Mouse (Mus musculus): ENCODE results near the gene Hist1h1c. TPM values are rescaled to one million over a fixed set of nuclear protein-coding genes. Genes with fewer than 3 reads are reported as not detected.

The Hist1h1c gene
- polyA plus RNA-seq, 1 experiment from 2014 or later: 32.4 TPM

DNA sequence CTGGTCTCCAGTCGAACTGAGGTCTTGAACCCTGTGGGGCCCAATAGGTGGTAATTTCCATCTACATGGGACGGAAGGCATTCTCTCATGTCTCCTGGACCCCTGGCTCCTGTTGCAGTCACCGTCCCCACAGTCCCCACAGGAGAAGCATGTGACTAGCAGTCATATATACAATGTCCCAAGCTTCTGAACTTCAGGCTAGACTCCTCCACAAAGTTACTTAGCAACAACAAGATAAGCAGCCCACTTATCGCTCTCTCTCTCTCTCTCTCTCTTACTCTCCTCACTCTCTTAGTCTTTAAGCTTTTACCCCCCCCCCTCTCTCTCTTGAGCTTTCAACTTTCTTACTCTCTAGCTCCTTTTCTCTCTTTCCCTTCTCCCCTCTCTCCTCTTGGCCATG, 14.4 kb upstream of the Hist1h1c start:
- WGBS: 75% methylated on average over 4 of the region's 4 CpGs
- ATAC-seq: peak; percentile 45
- Histone ChIP-seq H3K4me2 (replicated peaks) (no peak overlapping the region), H3K36me3 (no peaks in the 10 kb centered on the region), H3K9ac (no peak overlapping the region), H3K27me3 (replicated peaks) (no peaks in the 10 kb centered on the region), H3K9me3 (no peaks in the 10 kb centered on the region), H3K4me3 (replicated peaks) (no peak overlapping the region), H3K4me1 (replicated peaks) (no peaks in the 10 kb centered on the region), H3K27ac (no peak overlapping the region)

DNA sequence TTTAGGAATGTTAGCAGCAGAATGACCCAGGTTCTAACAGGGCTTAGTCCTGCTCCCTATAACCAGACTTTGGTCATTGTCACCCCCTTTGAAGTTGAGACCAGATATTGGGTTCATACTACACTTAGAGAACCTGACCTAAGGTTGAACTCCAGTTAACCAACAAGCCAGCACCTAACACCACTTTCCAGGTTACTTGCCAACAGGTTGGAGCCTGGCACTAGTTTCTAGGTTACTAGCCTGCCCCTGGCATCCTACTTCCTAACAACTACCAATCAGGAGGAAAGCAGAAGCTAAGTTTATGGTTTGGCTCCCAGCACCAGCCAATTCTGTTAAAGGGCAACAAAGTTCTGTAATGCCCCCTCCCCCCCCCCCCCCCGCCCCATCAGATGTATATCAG, 13.4 kb upstream of the Hist1h1c start:
- Histone ChIP-seq H3K27ac (no peak overlapping the region), H3K9me3 (no peaks in the 10 kb centered on the region), H3K36me3 (no peaks in the 10 kb centered on the region), H3K9ac (no peak overlapping the region), H3K27me3 (replicated peaks) (no peaks in the 10 kb centered on the region), H3K4me1 (replicated peaks) (no peaks in the 10 kb centered on the region), H3K4me3 (replicated peaks) (no peak overlapping the region), H3K4me2 (replicated peaks) (no peak overlapping the region)
- no peak for ATAC-seq
- WGBS: 70% methylated on average over 1 of the region's 1 CpGs

DNA sequence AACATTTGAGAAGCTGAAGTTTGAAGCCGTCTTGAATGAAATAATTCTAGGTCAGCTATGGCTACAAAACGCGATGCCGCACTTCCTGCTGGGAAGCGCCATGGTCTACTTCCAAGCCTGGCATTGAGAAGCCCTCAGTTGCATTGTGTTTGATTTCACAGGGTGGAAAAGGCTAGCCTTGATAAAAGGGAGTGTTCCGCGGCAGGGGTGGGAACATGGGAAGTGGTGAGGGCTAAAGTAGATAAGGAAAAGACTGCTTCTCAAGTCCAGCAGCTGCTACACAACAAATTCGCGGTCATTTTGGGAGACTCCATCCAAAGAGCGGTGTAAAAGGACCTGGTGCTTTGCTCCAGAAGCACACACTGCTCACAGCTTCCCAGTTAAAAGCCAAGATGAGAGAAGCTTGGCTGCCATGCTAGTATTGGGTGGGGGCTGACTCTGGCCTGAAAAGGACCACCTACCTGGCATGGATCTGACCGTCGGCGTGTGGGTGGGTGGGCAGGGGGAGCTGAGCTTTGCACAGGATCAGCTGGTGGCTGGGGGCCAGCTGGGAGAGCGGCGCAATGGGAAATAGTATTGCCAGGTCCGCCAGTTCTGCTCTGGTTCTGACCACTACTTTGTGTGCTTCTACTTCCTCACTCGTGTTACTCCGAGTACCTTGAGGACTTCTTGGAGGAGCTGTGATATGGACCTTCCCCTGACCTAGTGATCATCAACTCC, 10.0 kb upstream of the Hist1h1c start:
- Histone ChIP-seq H3K27ac (no peak overlapping the region), H3K9me3 (no peaks in the 10 kb centered on the region), H3K4me3 (replicated peaks) (no peak overlapping the region), H3K9ac (no peak overlapping the region), H3K27me3 (replicated peaks) (no peaks in the 10 kb centered on the region), H3K4me2 (replicated peaks) (no peak overlapping the region), H3K4me1 (replicated peaks) (no peaks in the 10 kb centered on the region), H3K36me3 (no peaks in the 10 kb centered on the region)
- WGBS: 89% methylated on average over 18 of the region's 18 CpGs
- ATAC-seq: no peak

DNA sequence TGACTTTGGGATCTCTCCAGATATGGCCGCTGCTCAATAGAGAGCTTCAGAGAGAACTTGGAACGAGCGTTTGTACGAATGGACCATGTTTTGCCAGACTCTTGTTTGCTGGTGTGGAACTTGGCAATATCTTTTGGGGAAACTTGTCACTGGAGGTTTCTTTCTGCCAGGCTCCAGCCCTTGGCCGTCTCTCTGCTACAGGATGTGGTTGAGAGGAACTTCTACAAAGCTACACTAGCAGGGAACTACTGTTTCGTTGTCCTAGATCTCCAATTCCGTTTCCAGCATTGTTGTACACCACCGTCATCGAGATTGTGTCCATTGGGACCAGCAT, 9.4 kb upstream of the Hist1h1c start:
- Histone ChIP-seq H3K9ac (no peak overlapping the region), H3K27ac (no peak overlapping the region), H3K4me1 (replicated peaks) (no peaks in the 10 kb centered on the region), H3K9me3 (no peaks in the 10 kb centered on the region), H3K36me3 (no peaks in the 10 kb centered on the region), H3K4me2 (replicated peaks) (no peak overlapping the region), H3K4me3 (replicated peaks) (no peak overlapping the region), H3K27me3 (replicated peaks) (no peaks in the 10 kb centered on the region)
- no peak for ATAC-seq
- 91% methylated on average over 9 of the region's 9 CpGs for WGBS

DNA sequence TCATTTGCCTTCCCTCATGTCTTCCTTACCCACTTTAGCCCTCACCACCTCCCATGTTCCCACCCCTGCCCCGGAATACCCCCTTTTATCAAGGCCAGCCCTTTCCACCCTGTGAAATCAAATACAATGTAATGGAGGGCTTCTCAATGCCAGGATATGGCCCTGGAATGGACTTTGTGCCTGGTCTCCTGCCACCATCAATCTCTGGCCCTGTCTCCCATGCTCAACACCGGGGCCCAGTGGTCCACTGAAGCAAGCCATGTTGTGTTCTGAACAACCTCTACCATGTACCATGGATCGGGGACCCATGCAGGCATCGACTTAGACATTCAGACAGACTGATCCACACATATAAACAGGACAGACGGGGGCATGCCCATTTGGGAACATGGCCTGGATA, 8.9 kb upstream of the Hist1h1c start:
- Histone ChIP-seq H3K27me3 (replicated peaks) (no peaks in the 10 kb centered on the region), H3K9ac (no peak overlapping the region), H3K27ac (no peak overlapping the region), H3K4me1 (replicated peaks) (no peaks in the 10 kb centered on the region), H3K9me3 (no peaks in the 10 kb centered on the region), H3K4me2 (replicated peaks) (no peak overlapping the region), H3K36me3 (no peaks in the 10 kb centered on the region), H3K4me3 (replicated peaks) (no peak overlapping the region)
- WGBS: 88% methylated on average over 5 of the region's 5 CpGs
- ATAC-seq: no peak

DNA sequence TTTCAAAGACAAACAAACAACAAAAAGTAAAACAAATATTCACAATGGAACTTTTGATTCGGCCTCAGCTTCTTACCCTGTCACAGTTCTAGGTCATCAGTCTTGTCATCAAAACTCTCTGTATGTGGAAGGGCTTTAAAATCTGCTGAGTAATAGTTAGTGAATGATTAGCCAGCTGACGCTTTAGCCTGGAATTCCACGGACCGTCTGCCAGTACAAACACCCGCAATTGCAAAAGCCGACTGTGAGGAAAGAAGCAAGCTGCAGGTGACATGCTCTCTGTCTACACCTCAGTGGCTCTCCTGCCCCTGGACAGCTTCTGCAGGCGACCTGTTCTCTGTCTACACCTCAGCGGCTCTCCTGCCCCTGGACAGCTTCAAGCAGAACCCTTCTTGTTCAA, 8.1 kb upstream of the Hist1h1c start:
- Histone ChIP-seq H3K9me3 (no peaks in the 10 kb centered on the region), H3K4me2 (replicated peaks) (peak overlapping the region; percentile 24), H3K27me3 (replicated peaks) (no peaks in the 10 kb centered on the region), H3K4me1 (replicated peaks) (no peaks in the 10 kb centered on the region), H3K36me3 (no peaks in the 10 kb centered on the region), H3K27ac (no peak overlapping the region), H3K4me3 (replicated peaks) (no peak overlapping the region), H3K9ac (no peak overlapping the region)
- WGBS: 22% methylated on average over 8 of the region's 8 CpGs
- ATAC-seq: peak; percentile 91

DNA sequence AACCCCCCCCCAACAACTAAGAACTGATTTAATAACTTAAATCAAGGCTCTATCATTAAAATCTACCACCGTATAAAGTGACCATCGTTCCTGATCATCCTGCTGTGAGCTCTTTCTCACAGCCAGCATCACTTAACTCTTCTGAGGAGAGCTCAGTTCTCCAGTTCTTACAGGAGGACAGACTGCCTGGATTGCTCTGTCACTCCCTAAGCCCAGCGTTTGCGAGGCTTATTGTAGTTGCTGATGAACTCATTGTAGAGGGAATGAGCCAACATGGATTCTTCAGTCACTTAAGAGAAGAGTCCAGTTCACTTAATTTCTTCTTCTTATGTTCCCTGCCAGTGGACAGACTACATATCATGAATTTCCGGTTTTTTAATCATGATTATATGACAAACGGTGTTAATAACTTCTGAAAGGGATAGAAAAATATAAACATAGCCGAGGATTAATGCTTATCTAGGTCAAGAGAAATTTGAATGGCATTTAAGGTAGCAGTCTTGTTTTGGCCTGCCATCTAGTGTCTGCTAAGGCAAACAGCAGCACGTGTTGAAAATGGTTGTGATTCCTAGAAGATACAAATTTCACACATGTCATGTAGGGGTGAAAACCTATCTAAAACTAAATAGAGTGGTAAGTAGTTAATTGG, 6.3 kb upstream of the Hist1h1c start:
- no peaks in the 10 kb centered on the region for H3K4me1 ChIP-seq (replicated peaks)
- H3K4me3 ChIP-seq (replicated peaks): no peak overlapping the region
- no peak overlapping the region for H3K4me2 ChIP-seq (replicated peaks)
- H3K27me3 ChIP-seq (replicated peaks): no peaks in the 10 kb centered on the region
- no peak overlapping the region for H3K9ac ChIP-seq
- no peaks in the 10 kb centered on the region for H3K36me3 ChIP-seq
- ATAC-seq: no peak
- no peak overlapping the region for H3K27ac ChIP-seq
- 25% methylated on average over 8 of the region's 8 CpGs for WGBS
- H3K9me3 ChIP-seq: no peaks in the 10 kb centered on the region

DNA sequence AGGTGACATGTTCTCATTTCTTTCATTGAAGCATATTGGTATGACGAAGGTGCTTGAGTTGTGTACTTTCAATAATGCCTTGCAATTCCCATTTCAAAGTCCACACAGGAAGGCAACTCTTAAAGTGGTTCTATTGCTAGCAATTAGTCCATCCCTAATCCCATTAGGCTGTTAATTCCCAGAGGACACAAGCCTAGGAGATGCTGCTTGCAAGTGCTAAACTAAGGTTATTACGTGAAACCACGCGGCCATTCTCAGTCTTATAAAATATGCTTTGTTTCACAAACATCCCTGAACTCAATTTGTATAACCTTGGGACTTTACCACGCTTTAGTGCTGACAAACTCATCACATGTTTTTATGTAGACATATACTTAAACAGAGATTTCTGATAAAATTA, 1.5 kb upstream of the Hist1h1c start:
- ATAC-seq: no peak
- no peak overlapping the region for H3K27ac ChIP-seq
- no peaks in the 10 kb centered on the region for H3K9me3 ChIP-seq
- H3K27me3 ChIP-seq (replicated peaks): no peaks in the 10 kb centered on the region
- H3K4me2 ChIP-seq (replicated peaks): no peak overlapping the region
- H3K4me1 ChIP-seq (replicated peaks): no peaks in the 10 kb centered on the region
- no peak overlapping the region for H3K9ac ChIP-seq
- WGBS: 84% methylated on average over 5 of the region's 5 CpGs
- H3K36me3 ChIP-seq: no peaks in the 10 kb centered on the region
- no peak overlapping the region for H3K4me3 ChIP-seq (replicated peaks)

DNA sequence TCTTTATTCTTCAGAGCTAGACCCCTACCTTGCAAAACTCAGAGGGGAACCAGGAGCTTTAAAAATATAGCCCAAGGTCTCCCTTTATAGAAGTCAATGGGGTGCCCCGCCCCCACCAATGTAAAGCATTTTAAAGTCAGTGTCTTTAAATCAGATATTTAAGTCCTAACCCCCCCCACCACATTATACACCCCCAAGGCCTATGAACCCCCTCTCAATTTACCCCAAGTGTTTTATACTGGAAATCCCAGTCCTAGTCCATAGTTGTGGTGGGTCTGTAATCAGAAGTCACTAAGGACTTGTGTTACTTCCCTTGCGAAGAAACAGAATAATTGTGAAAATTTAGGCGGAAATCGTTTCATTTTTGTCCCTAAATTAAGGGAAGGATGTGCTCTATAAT, 567 bp upstream of the Hist1h1c start:
- Histone ChIP-seq H3K27me3 (replicated peaks) (no peaks in the 10 kb centered on the region), H3K27ac (peak overlapping the region; percentile 99), H3K4me2 (replicated peaks) (peak overlapping the region; percentile 94), H3K36me3 (no peaks in the 10 kb centered on the region), H3K4me3 (replicated peaks) (no peak overlapping the region), H3K9me3 (no peaks in the 10 kb centered on the region), H3K9ac (0 out of 2 replicates have a peak overlapping the region, but pooled peaks have one; percentile 91), H3K4me1 (replicated peaks) (no peaks in the 10 kb centered on the region)
- ATAC-seq: no peak
- WGBS: 25% methylated on average over 4 of the region's 4 CpGs

DNA sequence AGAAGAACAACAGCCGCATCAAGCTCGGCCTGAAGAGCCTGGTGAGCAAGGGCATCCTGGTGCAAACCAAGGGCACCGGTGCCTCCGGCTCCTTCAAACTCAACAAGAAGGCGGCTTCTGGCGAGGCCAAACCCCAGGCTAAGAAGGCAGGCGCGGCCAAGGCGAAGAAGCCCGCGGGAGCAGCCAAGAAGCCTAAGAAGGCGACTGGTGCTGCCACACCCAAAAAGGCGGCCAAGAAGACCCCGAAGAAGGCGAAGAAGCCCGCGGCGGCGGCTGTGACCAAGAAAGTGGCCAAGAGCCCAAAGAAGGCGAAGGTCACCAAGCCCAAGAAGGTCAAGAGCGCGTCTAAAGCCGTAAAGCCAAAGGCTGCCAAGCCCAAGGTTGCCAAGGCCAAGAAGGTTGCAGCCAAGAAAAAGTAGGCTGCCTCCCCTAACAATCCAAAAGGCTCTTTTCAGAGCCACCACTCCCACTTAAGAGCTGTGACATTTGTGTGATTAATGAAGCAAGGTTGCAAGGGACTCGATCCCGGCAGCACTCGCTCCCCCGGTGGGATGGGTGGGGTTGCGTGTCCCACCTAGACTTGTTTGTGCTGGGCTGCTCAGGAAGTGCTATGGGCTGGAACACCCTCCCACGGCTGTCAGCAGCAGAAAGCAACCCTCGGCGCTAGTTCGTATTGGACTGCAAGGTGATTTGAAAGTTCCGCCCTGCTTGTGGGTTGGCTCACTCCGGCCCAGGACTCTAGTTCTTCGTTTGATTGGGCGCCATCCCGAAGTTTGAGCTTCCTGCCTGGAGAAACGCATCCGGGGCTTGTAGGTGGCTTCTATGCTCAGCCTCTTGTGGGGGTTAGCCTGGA, 687 bp downstream of the Hist1h1c start:
- H3K4me2 ChIP-seq (replicated peaks): peak overlapping the region; percentile 94
- peak overlapping the region; percentile 91 for H3K9ac ChIP-seq
- no peaks in the 10 kb centered on the region for H3K9me3 ChIP-seq
- no peaks in the 10 kb centered on the region for H3K27me3 ChIP-seq (replicated peaks)
- peak; percentile 90 for ATAC-seq
- under 1% methylated on average over 39 of the region's 39 CpGs for WGBS
- H3K4me1 ChIP-seq (replicated peaks): no peaks in the 10 kb centered on the region
- peak overlapping the region; percentile 99 for H3K27ac ChIP-seq
- peak overlapping the region; percentile 59 for H3K4me3 ChIP-seq (replicated peaks)
- no peaks in the 10 kb centered on the region for H3K36me3 ChIP-seq

DNA sequence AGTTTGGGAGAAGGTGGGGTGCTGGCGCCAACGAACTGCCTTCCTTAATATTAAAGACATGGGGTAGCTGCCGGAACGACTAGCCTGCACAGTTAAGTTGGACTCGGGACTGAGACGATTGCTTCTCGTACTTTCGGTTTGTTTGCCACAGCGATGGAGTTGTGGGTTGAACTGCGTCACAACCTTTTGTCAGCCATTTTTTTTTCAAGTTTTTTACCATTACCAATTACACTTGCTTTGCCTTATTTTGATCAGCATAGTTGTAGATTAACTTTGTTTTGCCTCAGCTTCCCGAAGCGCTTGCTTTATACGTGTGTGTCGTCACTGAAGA, 1.3 kb downstream of the Hist1h1c start:
- H3K27ac ChIP-seq: peak overlapping the region; percentile 99
- no peaks in the 10 kb centered on the region for H3K27me3 ChIP-seq (replicated peaks)
- peak overlapping the region; percentile 91 for H3K9ac ChIP-seq
- H3K4me2 ChIP-seq (replicated peaks): peak overlapping the region; percentile 94
- no peak for ATAC-seq
- under 1% methylated on average over 14 of the region's 14 CpGs for WGBS
- peak overlapping the region; percentile 59 for H3K4me3 ChIP-seq (replicated peaks)
- no peaks in the 10 kb centered on the region for H3K36me3 ChIP-seq
- no peaks in the 10 kb centered on the region for H3K9me3 ChIP-seq
- H3K4me1 ChIP-seq (replicated peaks): no peaks in the 10 kb centered on the region

DNA sequence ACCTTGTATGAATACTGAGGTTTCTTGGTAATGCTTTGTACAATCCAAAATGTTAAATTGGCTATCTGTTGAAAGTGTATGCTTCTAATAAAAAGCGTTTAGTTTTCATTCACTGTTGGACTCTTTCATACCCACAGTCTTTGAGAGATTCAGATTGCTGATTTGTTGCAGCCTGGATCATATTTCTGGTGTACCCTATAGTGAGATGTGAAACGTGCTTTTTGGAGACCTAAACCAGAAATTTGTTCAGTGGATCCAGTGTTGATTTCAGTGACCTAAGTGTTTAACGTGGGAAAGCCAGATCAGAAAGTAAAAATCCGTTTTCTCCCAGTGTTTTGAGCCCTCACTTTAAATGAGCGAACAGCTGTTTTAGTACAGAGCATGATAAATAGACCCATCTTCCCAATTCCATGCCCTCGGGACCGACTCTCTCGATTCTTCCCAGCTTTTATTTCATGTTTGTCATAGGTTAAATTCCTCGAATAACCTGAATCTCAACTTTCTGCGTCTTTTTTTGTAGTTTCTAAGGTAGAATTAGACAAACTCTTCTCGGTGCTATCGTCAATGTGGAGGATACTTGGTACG, 1.7 kb downstream of the Hist1h1c start:
- Histone ChIP-seq H3K4me3 (replicated peaks) (peak overlapping the region; percentile 59), H3K9ac (peak overlapping the region; percentile 91), H3K27me3 (replicated peaks) (no peaks in the 10 kb centered on the region), H3K9me3 (no peaks in the 10 kb centered on the region), H3K27ac (peak overlapping the region; percentile 99), H3K4me2 (replicated peaks) (peak overlapping the region; percentile 94), H3K36me3 (no peaks in the 10 kb centered on the region), H3K4me1 (replicated peaks) (no peaks in the 10 kb centered on the region)
- WGBS: 19% methylated on average over 13 of the region's 13 CpGs
- ATAC-seq: no peak
